Mouse (Mus musculus) limb, embryonic 14.5 days (tissue): ENCODE results near the gene Gm16503. TPM values are rescaled to one million over a fixed set of nuclear protein-coding genes. Genes with fewer than 3 reads are reported as not detected.
"Not testable (repeated sequence)": the region's sequence is repeated elsewhere in the genome, so short reads cannot be mapped to it uniquely, and the experiment has no call there.

Experiments
- ATAC-seq: fragments of 200-750 bp; cut with Nextera tagmentation; 2 replicates; pipeline ENCODE4 v1.8.0; 2017; ENCODE audit warnings: low read depth, moderate number of reproducible peaks, moderate TSS enrichment; ENCODE audit not compliant: low FRiP score
- DNase-seq: peaks from one replicate; pipeline ENCODE4 v3.0.0-alpha.2; 2015; ENCODE audit warnings: low spot score
- H3K27ac ChIP-seq: fragments of 300-500 bp; sonication (generic); replicated peaks from 2 replicates; pipeline ENCODE4 v1.5.1; 2014; ENCODE audit warnings: low read depth, mild to moderate bottlenecking, low read length, moderate library complexity, mixed read lengths
- H3K27me3 ChIP-seq: fragments of 300-500 bp; sonication (generic); 2 replicates; pipeline ENCODE4 v1.6.1; 2014; ENCODE audit warnings: low read length, mixed read lengths; ENCODE audit not compliant: control insufficient read depth, insufficient read depth
- H3K36me3 ChIP-seq: fragments of 300-500 bp; sonication (generic); 2 replicates; pipeline ENCODE4 v1.6.1; 2014; ENCODE audit warnings: mild to moderate bottlenecking, low read length, moderate library complexity, mixed read lengths; ENCODE audit not compliant: control insufficient read depth, insufficient read depth
- H3K4me1 ChIP-seq: fragments of 300-500 bp; sonication (generic); 2 replicates; pipeline ENCODE4 v1.6.1; 2014; ENCODE audit warnings: antibody characterized with exemption, low read length, mixed read lengths; ENCODE audit not compliant: control insufficient read depth, insufficient read depth
- H3K4me2 ChIP-seq: fragments of 300-500 bp; sonication (generic); replicated peaks from 2 replicates; pipeline ENCODE4 v1.6.1; 2014; ENCODE audit warnings: low read depth, mild to moderate bottlenecking, low read length, moderate library complexity; ENCODE audit not compliant: severe bottlenecking
- H3K4me3 ChIP-seq: fragments of 300-500 bp; sonication (generic); replicated peaks from 2 replicates; pipeline ENCODE4 v1.5.1; 2014; ENCODE audit warnings: low read length
- H3K9ac ChIP-seq: fragments of 300-500 bp; sonication (generic); 2 replicates; pipeline ENCODE4 v1.6.1; 2014; ENCODE audit warnings: mild to moderate bottlenecking, low read depth, low read length, moderate library complexity; ENCODE audit not compliant: severe bottlenecking
- H3K9me3 ChIP-seq: fragments of 300-500 bp; sonication (generic); 2 replicates; pipeline ENCODE4 v1.6.1; 2016; ENCODE audit warnings: low read length; ENCODE audit not compliant: control insufficient read depth
- POLR2A ChIP-seq: fragments of 200-500 bp; IDR thresholded peaks from 2 replicates; pipeline ENCODE4 v1.8.0; 2012; ENCODE audit warnings: inconsistent platforms, mild to moderate bottlenecking, moderate library complexity, borderline replicate concordance; ENCODE audit not compliant: insufficient read depth, insufficient read length; ENCODE audit errors: extremely low read depth
- WGBS: fragments of 180-500 bp; shearing (Covaris S2); extraction: QIAGEN DNeasy Blood & Tissue Kit; methylation state at CpG from one replicate; pipeline ENCODE4 v1.1.7; 2014; 5-methylcytosine and 5-hydroxymethylcytosine counted together
- polyA plus RNA-seq, 2 experiments: library from polyadenylated mRNA; depleted of rRNA in 1 of 2; stranded (reverse) in 1 of 2; unstranded in 1 of 2; fragments of >200 nt; fragmentation: Nextera tagmentation in 1 of 2; extraction: Ambion mirVana in 1 of 2; gene quantifications; 2 replicates each; pipeline versions ENCODE4 v1.2.1 to v1.2.3; 2012 to 2014

The Gm16503 gene
- 0.51 and 0.85 TPM in 2 replicates for polyA plus RNA-seq (2012; rRNA removed)
- 0.41 and 0.59 TPM in 2 replicates for polyA plus RNA-seq (2014; fragmentation: Nextera tagmentation; extraction: Ambion mirVana)

- H3K36me3 ChIP-seq, H3K4me3 ChIP-seq, H3K27me3 ChIP-seq, ATAC-seq, H3K9ac ChIP-seq, DNase-seq, H3K4me1 ChIP-seq, H3K4me2 ChIP-seq, H3K27ac ChIP-seq: not testable (repeated sequence)
- 87% methylated on average over 3 of the region's 3 CpGs for WGBS
- H3K9me3 ChIP-seq = peaks cover 41% of the 10 kb centered on the region
These were observed at the start of gene Gm16503 for GRCm38 (mm10) chr4:147539918-147540317. TSS of gene Gm16503 (plus strand) at chr4:147540218.

GRCm38 (mm10) chr4:147492117-147492516 is 47.9 kb upstream of the Gm16503 start, which contains the start of gene Zfp982:
TSS of gene Zfp982 (plus strand) at chr4:147492417.
- not testable (repeated sequence) for H3K36me3 ChIP-seq, DNase-seq, H3K9ac ChIP-seq, H3K27me3 ChIP-seq, H3K4me3 ChIP-seq, H3K27ac ChIP-seq, H3K4me2 ChIP-seq, H3K4me1 ChIP-seq, ATAC-seq
- WGBS = 84% methylated on average over 7 of the region's 7 CpGs
- H3K9me3 ChIP-seq = peaks cover 28% of the 10 kb centered on the region

- not testable (repeated sequence) for H3K9ac ChIP-seq, DNase-seq, H3K4me1 ChIP-seq, H3K27me3 ChIP-seq, H3K27ac ChIP-seq, H3K4me3 ChIP-seq, H3K4me2 ChIP-seq, H3K36me3 ChIP-seq
- ATAC-seq = 0 out of 2 replicates have a peak, but pooled peaks have one; percentile 41
- peaks cover 12% of the 10 kb centered on the region for H3K9me3 ChIP-seq
- WGBS = 90% methylated on average over 5 of the region's 5 CpGs
These were observed 41.0 kb upstream of the Gm16503 start for GRCm38 (mm10) chr4:147498772-147499613.

GRCm38 (mm10) chr4:147509174-147509573 is 30.8 kb upstream of the Gm16503 start:
- no peak for TF ChIP-seq POLR2A

GRCm38 (mm10) chr4:147518981-147519380 is 21.0 kb upstream of the Gm16503 start:
- Histone ChIP-seq H3K9me3 (peaks cover 67% of the 10 kb centered on the region), H3K4me2 (no peak overlapping the region), H3K4me1 (no peaks in the 10 kb centered on the region), H3K27ac (no peak overlapping the region), H3K27me3 (no peaks in the 10 kb centered on the region), H3K4me3 (no peak overlapping the region), H3K9ac (no peak overlapping the region), H3K36me3 (no peaks in the 10 kb centered on the region)
- ATAC-seq (no peak), DNase-seq (no peak)
- whole genome bisulfite sequencing = 70% methylated on average over 2 of the region's 2 CpGs
- no peak for TF ChIP-seq POLR2A

More at GRCm38 (mm10) chr4:147509174-147509573, 30.8 kb upstream of the Gm16503 start:
- WGBS = 86% methylated on average over 2 of the region's 2 CpGs
- H3K4me3 ChIP-seq = no peak overlapping the region
- H3K36me3 ChIP-seq = no peaks in the 10 kb centered on the region
- no peak overlapping the region for H3K9ac ChIP-seq
- H3K4me2 ChIP-seq = no peak overlapping the region
- ATAC-seq = no peak
- no peak for DNase-seq
- H3K9me3 ChIP-seq = peaks cover 19% of the 10 kb centered on the region
- no peaks in the 10 kb centered on the region for H3K27me3 ChIP-seq
- H3K27ac ChIP-seq = no peak overlapping the region
- no peaks in the 10 kb centered on the region for H3K4me1 ChIP-seq

GRCm38 (mm10) chr4:147520100-147520499 is 19.9 kb upstream of the Gm16503 start:
- no peak overlapping the region for H3K9ac ChIP-seq
- H3K27me3 ChIP-seq = no peaks in the 10 kb centered on the region
- ATAC-seq = no peak
- no peak for DNase-seq
- H3K9me3 ChIP-seq = peaks cover 75% of the 10 kb centered on the region
- TF ChIP-seq POLR2A = no peak
- no peak overlapping the region for H3K27ac ChIP-seq
- H3K36me3 ChIP-seq = no peaks in the 10 kb centered on the region
- no peak overlapping the region for H3K4me3 ChIP-seq
- H3K4me1 ChIP-seq = no peaks in the 10 kb centered on the region
- no peak overlapping the region for H3K4me2 ChIP-seq
